Mouse (Mus musculus) large intestine, adult 2 months (tissue): ENCODE data around the gene Man1c1. TPM values are rescaled to one million over a fixed set of nuclear protein-coding genes. Genes with fewer than 3 reads are reported as not detected.

Experiments
- DNase-seq: peaks from one replicate; pipeline ENCODE4 v3.0.0-alpha.2; 2012; ENCODE audit warnings: low read depth, low spot score
- WGBS: fragments of 180-500 bp; shearing (Covaris S2); methylation state at CpG from one replicate; pipeline ENCODE4 v1.1.7; 2018; 5-methylcytosine and 5-hydroxymethylcytosine counted together
- polyA plus RNA-seq: library from polyadenylated mRNA; depleted of rRNA; stranded (reverse); fragments of >200 nt; gene quantifications from 2 replicates; pipeline ENCODE4 v1.2.3, GENCODE M21; 2012

The Man1c1 gene
- polyA plus RNA-seq, 1 experiment, result 2.3 TPM

DNA sequence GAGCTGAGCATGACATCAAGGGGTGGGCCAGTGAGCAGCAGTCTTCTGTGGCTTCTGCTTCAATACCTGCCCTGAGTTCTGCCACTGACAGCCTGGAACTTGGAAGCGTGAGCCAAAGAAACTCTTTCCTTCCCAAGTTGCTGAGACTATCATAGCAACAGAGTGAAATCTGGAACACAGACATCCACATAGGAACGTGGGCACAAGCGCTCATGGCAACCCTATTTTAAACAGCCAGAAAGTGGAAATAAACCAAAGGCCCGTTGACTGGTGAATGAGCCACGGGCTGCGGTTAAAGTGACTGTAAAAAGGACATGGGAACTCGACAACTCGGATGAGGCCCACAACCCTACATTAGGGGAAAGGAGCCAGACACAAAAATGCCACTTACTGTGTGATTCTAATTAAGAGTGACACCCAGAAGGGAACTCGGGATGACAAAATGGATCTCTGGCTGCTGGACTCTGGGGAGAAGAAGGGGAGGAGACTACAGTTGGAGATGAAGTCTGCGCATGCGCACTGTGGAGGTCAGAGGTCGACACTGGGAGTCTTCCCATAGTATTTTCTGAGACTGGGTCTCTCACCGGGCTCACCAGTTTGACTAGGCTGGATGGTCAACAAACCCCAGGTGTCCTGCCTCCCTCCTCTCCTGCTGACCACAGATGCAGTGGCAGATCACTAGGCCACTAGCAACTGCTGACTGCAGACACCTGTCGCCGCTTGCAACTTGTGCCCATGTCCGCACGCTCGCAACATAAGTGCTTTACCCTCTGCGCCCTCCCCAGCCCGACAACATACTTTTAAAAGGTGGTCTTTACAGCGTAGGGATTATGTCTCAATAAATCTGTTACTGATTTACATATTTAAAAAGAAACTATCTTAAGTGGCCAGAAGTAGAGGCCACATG lies 58.8 kb downstream of the Man1c1 start:
- DNase-seq, result no peak
- 83% methylated on average over 21 of the region's 21 CpGs for WGBS

DNA sequence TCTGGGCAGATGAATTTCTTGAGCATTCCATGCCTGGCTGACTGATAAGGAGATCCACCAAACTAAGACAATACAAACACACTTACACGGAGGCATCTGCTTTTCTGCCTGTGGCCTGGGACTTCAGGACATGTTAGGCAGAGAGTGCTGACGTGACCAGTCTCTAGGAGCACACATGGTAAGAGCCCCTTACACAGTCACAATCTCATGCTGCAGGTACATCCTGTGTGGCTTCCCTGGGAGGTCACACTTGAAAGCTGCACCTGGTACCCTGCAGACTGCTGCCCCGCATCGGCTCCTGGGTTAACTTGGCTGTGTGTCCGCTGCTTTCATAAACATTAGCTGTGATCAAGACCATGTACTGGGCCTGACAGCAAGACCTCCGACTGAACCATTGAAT lies 59.7 kb downstream of the Man1c1 start:
- 83% methylated on average over 6 of the region's 6 CpGs for whole genome bisulfite sequencing
- DNase-seq, result no peak

DNA sequence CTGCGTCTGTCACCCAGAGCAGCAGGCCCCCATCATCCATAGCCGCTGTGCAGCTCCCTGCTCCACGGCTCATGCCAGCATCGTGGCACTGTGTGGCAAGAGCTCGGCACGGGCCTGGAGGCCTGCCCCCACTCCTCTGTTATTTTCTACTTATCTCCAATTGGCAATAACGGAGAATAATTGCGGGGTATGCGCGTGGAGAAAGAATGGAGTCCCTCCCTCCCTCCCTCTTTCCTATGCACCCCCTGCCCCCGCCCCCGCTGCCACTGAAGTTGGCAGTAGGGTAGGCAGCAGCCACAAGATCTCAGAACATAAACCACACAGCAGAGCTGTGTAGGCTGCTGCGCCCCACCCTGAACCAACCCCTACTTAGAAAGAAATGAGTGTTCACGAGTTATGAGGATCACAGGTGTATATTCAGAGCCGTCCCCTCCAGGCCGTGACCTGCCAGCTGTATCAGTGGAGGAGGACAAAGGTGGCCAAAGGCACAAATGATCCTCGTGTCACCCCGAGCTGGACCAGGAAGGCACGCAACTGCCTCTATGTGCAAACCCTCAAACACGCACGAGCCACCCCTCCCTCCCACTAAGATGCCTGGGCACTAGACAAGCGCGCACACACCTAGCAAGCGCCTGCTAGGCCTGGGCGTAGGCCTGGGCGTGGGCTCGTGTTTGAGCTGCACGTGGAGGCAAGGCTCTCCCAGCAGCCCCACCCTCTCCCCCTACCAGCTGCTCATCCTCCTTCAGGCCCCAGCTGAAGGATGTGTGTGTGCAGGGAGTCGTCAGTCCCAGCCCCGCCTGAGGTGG lies 62.2 kb downstream of the Man1c1 start:
- 59% methylated on average over 30 of the region's 30 CpGs for WGBS
- DNase-seq, result no peak

DNA sequence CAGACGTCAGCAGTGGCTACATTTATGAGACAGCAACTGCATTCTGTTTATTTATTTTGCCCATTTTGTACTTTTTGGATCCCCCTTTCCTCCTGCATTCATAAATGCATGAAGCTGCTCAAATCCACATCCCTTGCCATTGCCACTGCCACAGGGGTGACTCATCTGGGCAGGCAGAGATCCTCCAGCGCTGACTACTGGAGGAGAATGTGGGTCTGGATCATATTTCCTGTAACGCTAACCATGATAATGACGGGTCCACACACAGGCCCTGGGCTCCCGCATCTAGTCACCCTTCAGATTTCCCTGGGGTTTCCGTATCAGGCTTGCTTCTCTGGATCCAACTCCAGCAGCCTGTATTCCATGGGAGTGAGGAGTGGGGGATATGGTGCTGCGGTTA lies 64.8 kb downstream of the Man1c1 start:
- WGBS, result 74% methylated on average over 7 of the region's 7 CpGs
- no peak for DNase-seq

DNA sequence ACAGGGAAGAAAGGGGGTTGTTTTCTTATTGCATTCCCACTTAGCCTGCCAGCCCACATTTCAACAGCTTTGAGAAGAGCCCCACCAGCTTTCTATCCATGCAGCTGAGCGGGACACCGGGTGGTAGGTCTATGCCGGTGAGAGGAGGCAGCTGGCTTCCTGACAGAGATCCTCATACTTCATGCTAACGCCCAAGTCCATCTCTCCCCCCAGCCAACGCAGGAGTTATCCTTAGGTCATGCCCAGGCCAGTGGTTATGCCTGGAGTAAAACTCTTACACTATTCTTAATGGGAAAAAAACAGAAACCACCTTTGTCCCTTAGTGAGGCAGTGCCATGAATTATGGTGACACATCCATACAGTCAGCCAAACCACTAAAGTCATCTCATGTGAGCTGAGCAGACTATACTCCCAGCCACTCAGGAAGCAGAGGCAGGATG lies 66.0 kb downstream of the Man1c1 start:
- DNase-seq, result no peak
- 65% methylated on average over 5 of the region's 5 CpGs for WGBS

DNA sequence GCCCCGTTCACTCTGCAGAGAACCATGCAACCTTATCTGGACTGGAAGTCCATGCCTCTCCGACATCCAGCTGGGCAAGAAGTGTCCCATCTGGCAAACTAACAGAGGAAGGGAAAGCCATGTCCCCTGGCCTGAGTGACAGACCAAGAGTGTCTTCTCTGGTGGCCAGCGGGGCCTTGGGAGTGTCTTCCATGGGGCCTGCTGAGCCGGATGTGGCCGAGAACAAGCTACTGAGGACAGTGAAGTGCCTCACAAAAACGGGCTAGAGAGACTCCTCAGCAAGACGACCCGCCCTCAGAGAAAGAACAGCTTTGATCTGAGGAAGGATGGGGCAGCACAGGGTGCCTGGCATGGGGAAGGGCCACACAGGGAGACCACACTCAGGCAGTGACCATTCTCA lies 67.7 kb downstream of the Man1c1 start:
- no peak for DNase-seq
- 60% methylated on average over 8 of the region's 8 CpGs for WGBS

DNA sequence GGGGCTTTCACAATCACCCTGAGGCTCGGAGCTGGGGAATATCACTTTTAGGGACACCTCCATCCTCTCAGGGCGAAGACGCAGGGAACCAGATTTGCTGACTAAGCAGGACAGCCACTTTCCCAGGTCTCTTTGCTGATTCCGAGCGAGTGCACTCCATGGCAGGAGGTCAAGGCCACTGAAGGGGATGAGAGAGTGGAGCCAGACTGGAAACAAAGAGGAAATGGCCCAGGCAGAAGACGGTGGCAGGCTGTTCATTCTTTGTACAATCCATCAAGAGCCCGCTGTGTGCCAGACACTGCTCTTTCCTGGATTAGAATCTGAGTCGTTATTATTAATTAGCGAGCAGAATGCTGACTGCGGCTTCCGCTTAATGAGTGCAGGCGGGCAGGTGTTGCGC lies 70.1 kb downstream of the Man1c1 start:
- DNase-seq, result no peak

DNA sequence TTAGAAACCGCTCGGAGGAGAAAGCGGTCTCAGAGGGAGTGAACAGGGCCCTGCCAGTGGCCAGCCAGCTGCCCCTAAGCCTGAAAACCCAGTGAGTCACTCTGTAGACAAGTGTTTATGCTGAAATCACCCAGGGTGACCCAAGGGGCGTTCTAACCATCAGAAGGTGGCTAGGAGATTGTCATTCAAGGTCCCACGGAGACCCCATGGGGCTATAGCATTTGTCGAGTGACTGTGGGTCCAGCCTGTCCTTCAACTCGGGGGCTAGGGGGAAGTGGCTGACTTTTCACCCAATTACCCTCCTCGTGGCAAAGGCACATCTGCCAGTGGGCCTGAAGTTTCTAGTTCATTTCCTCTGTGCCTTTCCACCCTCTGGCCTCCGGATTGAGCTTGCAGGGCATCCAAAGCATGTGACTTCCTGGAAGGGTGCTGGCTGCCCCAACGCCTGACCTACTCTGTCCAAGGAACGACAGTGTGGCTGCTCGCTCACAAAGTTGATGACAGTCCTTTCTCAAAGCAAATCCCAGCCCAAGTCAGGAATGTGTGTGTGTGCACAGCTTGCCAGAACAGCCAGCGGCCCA lies 71.9 kb downstream of the Man1c1 start:
- DNase-seq, result no peak
- WGBS, result 34% methylated on average over 13 of the region's 13 CpGs

More for the DNA sequence above, 70.1 kb downstream of the Man1c1 start:
- 75% methylated on average over 13 of the region's 13 CpGs for WGBS

DNA sequence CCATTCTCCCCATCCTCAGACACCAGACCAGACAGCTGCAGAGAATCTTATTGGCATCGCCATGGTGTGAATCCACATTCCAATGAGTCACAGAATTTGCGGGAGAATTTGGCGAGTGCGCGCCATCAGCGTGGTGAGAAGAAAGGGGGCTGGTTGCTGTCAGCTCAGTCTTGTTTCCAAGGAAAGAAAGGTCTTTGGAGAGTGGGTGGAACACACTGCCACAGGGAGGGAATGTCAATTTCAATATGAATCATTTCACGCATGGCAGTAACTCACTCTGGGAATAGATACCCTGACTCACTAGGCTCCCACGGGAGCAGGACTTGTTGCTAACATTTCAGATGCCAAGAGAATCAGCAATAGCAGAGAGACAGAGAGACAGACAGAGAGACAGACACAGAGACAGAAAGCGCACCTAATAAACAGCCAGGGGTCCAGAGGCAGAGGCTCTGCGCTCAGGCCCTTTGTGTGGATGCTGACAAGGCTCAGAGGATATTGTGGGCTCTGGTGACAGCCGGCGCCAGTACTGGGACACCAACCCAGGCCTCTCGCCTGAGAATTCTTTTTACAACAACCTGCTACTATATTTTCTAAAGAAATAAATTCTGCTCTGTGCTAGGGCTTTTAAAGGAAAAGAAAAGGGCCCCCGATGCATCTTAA lies 72.5 kb downstream of the Man1c1 start:
- DNase-seq, result no peak
- WGBS, result 77% methylated on average over 14 of the region's 14 CpGs

DNA sequence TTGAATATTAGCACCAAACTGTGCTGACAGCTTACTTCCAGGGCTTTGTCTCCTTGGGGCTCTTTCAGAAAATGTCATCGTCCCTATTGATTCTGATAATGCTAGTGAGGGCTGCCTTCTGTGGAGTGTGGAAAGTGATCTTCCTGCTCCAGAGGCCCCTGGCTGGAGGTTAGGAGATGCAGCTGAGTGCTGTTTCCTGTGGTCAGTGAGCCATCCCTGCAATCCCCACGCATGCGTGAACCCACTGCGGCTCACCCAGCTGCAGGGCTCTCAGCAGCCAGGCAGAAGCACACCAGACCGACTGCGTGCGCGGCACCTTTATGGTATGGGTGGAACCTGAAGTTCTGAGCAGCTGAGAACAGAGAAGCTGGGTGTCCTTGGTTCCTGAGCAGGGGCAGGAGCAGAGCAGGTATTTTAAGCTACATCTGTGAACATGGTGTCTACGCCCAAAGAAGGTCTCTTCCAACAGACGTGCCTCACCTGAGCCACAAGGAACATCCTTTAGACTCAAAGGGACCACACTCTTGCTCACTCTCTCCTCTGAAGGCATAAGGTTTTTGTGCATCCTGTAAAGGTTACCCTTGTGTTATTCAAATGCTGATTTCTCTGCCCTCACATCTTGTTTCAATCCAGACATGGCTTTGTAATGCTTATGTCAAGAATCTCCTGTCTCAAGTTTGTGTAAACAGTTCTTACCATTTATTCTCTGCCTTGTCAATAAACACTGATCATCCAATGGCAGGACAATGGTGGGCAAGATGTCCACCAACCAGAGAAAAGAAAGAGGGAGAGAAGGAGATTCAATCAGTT lies 75.3 kb downstream of the Man1c1 start:
- 45% methylated on average over 10 of the region's 10 CpGs for WGBS
- DNase-seq, result no peak

DNA sequence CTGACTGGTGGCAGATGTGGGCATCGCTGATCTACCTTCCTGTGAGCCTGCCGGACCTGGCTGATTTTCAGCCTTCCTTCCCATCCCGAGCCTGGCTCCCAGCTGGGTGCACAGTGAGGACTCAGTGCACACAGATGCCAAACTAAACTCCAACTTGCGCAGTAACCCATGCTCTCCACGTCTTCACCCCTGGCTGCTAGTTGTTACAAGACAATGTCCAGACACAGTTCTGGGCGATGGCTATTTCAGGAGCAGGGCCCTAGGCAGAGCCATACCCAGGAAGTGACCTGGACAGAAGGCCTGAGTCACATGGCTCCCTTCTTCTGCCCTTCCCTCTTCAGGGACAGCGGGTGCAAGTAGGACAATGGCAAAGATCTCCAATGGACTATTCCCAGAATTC lies 76.0 kb downstream of the Man1c1 start:
- WGBS, result 69% methylated on average over 7 of the region's 7 CpGs
- no peak for DNase-seq

DNA sequence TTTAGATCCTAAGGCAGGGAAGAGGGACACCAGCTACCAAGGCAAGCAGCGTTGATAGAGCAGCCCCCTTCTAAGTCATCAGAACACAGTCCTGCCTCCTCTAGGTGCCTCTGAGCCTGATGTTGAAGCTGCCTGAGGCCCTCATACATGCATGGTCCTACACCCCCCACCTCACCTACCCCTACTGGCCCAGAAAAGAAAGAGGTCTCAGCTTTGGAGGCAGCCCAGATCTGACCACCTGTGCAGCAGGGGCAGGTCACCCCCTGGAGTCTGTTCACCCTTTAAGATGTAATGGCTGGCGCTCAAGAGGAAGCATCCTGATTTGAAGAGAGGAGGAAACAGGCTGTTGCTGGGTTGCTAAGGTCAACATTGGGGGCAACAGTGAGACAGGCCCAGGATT lies 77.2 kb downstream of the Man1c1 start:
- no peak for DNase-seq
- WGBS, result 89% methylated on average over 2 of the region's 2 CpGs

DNA sequence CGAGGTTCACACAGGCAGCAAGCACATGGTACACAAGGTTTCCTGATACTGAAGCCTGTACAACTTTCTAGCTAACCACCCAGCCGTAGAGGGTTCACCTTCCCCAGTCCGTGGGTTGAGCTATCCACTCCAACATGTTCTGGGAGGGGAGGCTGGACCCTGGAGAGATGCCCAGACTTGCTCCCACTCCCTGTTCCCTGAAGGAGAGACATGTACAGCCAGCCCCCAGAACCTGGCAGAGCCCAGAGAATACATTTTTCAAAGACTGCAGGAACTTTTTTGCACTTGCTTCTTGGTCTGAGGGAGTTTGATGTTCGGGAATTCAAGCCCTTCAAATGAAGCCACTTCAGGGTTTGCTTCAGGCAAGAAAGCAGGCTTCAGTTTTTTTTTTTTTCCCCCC lies 77.7 kb downstream of the Man1c1 start:
- no peak for DNase-seq
- WGBS, result 74% methylated on average over 4 of the region's 4 CpGs

DNA sequence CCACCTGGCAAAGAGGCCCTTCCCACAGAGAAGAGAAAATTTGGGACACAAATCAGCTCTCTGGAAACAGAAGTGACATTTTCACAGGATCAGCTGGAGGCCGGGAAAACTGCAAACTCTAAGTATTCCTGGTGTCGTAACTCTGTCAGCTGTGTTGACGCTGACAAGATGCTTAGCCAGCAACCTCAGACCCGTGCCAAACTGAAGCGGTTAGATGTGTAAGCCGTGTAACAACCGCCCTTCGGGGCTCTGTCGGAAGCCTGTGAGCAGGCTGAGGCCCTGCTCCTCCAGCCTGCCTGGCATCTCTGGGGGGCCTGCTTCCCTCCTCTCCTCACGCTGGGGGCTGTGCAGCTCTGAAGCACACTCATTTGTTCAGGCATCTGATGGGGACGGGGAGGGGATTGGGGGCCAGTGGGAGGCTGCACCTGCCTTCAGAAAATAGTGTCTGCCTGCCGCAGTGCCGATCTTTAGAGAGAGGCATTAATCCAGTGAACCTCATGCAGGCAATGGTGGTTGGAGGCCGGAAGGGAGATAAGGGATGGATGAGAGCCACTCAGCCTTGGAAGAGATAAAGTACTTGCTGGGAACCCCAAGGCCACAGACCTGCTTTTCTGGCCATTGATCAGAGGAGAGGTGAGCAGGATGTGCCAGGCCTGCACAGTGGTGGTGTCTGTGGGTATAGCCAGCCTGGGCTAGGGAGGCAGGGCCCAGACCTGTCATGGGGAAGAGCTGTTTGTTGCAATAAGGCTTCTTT lies 79.8 kb downstream of the Man1c1 start:
- DNase-seq, result no peak
- WGBS, result 44% methylated on average over 14 of the region's 14 CpGs

DNA sequence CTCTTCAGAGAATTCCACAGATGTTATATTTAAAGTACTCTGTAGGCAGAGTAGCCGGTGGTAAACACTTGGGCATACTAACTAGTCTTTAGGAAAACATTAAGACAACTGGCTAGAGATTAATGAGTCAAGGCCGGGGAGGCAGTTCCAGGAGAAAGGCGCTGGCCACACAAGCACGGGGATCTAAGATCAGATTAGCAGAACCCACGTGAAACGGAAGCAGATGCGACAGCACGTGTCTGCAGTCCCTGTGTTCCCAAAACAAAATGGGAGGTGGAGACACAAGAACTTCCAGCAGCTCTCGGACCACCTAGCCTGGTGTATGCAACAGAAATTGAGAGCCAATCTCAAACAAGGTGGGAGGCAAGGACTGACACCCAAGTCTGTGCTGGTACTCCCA lies 82.4 kb downstream of the Man1c1 start:
- WGBS, result 73% methylated on average over 9 of the region's 9 CpGs
- DNase-seq, result no peak

DNA sequence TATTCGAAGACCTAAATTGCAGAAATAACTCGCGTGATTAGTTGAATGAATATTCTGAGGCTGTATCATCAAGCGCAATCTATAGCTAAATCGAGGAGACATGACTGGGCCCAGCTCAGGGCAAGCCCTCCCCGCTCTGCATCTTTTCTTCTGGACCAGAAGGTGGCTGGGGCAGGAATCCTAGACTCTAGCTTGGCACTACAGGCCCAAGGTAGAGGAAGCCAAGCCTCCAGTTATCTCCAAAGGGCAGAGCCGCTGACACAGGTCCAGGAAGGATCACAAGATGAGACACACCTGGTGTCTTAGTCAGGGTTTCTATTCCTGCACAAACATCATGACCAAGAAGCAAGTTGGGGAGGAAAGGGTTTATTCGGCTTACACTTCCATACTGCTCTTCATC lies 83.8 kb downstream of the Man1c1 start:
- WGBS, result 92% methylated on average over 8 of the region's 8 CpGs

DNA sequence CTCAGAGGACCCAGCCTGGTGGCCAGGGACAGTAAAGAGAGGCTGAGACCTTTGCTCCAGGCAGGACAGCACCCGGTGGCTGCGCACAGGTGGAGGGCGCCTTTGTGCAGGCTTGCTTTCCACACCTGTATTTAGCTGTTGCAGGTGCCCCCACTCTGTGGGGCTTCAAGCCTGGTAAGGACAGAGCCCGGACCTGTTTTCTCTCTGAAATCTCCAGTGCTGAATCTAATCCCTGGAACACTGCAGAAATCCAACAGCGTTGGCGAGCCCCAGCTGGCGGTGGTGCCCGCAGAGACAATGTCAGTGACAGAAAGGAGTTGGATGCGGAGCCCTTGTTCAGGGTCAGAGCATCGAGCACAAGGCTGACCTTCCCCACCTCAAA lies 84.6 kb downstream of the Man1c1 start:
- 84% methylated on average over 10 of the region's 10 CpGs for WGBS
- DNase-seq, result no peak

More for the DNA sequence above, 83.8 kb downstream of the Man1c1 start:
- no peak for DNase-seq

DNA sequence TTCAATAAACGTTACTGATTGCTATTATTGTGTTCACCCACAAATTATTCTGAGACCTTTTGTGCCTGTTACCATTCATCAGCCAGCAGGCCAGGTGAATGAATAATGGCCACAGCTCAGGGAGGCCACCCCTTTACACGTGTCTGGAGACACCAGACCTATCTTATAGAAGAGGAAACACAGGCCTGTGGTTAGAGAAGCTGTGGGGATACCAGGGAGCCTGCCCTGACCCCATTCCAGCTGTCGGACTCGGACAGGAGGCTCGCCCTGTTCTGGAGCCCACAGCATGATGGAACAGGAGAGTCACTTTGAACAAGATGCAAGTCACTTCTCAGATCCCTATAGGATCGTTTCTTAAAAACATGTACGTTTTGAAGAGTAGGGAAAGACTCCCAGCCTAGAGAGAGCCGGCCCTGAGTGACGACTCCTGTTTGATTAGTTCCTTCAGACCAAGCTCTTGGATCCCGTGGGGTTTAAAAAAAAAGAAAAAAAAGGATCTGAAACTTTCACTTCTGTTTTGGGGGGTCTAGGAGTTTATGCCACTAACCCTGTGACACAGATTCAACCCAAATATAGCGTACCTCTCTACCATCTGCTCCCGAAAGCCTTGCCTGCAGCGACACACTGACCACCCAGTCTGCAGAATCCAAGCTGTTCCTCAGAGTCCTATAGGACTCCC lies 85.1 kb downstream of the Man1c1 start:
- 83% methylated on average over 13 of the region's 13 CpGs for WGBS

More for the DNA sequence above, 85.1 kb downstream of the Man1c1 start:
- DNase-seq, result no peak
